Comparison of ENCODE assay signal across 8 mouse cellular contexts in the genomic region with DNA sequence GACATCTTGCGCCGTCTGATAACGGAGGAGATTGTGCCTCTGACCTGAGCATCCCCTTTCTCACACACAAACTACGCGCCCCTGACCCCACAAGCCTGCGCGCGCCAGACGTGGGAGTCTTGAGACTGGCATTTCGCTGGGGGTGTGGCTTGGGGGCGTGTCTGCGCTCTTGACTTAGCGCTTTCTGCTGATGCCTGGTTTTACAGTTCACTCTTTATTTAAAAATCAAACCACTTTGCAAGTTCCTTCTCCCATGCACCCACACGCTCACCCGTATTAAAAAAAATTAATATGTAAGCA. TPM values are rescaled to one million over a fixed set of nuclear protein-coding genes. Genes with fewer than 3 reads are reported as not detected.
DNase-seq lines count a peak whose midpoint lies in the region; ATAC-seq and TF ChIP-seq lines count a peak whose summit lies in the region.
"Not testable (repeated sequence)": the region's sequence is repeated elsewhere in the genome, so short reads cannot be mapped to it uniquely, and the experiment has no call there.

No protein-coding gene starts in this region.

- peak; percentile 67 for DNase-seq in ZHBTc4 (ENCODE audit: low read depth, low spot score)
- DNase-seq in embryo, embryonic 11.5 days (ENCODE audit: low read depth, low spot score): peak; percentile 22
- peak; percentile 92 for DNase-seq in heart, adult 11 months
- DNase-seq in hindbrain, postnatal 0 days (ENCODE audit: low spot score): peak; percentile 73
- DNase-seq in left cerebral cortex, adult 2 months (ENCODE audit: extremely low spot score in 1 of 2, low spot score in 2 of 2): not testable (repeated sequence)
- DNase-seq in lung, postnatal 0 days (ENCODE audit: low spot score): peak; percentile 44
- peak; percentile 39 for DNase-seq in yolk sac, embryonic 10.5 days (ENCODE audit: low spot score)

- WGBS in hindbrain, postnatal 0 days: 0% methylated on average over 13 of the region's 15 CpGs
- WGBS in lung, postnatal 0 days: 0% methylated on average over 12 of the region's 15 CpGs
- under 1% methylated on average over 15 of the region's 15 CpGs for WGBS in neural tube, embryonic 13.5 days

- H3K4me3 ChIP-seq in hindbrain, postnatal 0 days (ENCODE audit: low read length): peak overlapping the region; percentile 35
- peak overlapping the region; percentile 24; the same call in 1 of the 2 replicates for H3K4me3 ChIP-seq in left cerebral cortex, adult 2 months
- peak overlapping the region; percentile 15; the same call in 1 of the 2 replicates for H3K4me3 ChIP-seq in lung, postnatal 0 days (ENCODE audit: low read depth, low read length)
- peak overlapping the region; percentile 43 for H3K4me3 ChIP-seq in neural tube, embryonic 13.5 days

- not testable (repeated sequence) for H3K36me3 ChIP-seq in hindbrain, postnatal 0 days (ENCODE audit: insufficient read depth, low read length); lung, postnatal 0 days (ENCODE audit: insufficient read depth, low read length); neural tube, embryonic 13.5 days

- not testable (repeated sequence) for H3K9ac ChIP-seq in hindbrain, postnatal 0 days (replicated peaks; ENCODE audit: low read length); lung, postnatal 0 days (replicated peaks; ENCODE audit: low read depth)
- peak overlapping the region; percentile 49; the same call in 1 of the 2 replicates for H3K9ac ChIP-seq in neural tube, embryonic 13.5 days

- not testable (repeated sequence) for H3K27ac ChIP-seq in hindbrain, postnatal 0 days; left cerebral cortex, adult 2 months; lung, postnatal 0 days (ENCODE audit: low read length); neural tube, embryonic 13.5 days (replicated peaks)

- not testable (repeated sequence) for TF ChIP-seq EP300 in lung, postnatal 0 days (IDR thresholded peaks at IDR 0.05)

- H3K4me1 ChIP-seq in hindbrain, postnatal 0 days (ENCODE audit: insufficient read depth, low read length); lung, postnatal 0 days (ENCODE audit: insufficient read depth, low read depth, low read length); neural tube, embryonic 13.5 days (replicated peaks): not testable (repeated sequence)

- peak; percentile 73 for ATAC-seq in hindbrain, postnatal 0 days
- ATAC-seq in lung, postnatal 0 days: peak; percentile 58
- ATAC-seq in neural tube, embryonic 13.5 days (ENCODE audit: low read depth): peak; percentile 81; the same call in 1 of the 2 replicates

- not testable (repeated sequence) for H3K27me3 ChIP-seq in hindbrain, postnatal 0 days (ENCODE audit: insufficient read depth, low read length); lung, postnatal 0 days (replicated peaks; ENCODE audit: insufficient read depth, low read length); neural tube, embryonic 13.5 days

- TF ChIP-seq CTCF in hindbrain, postnatal 0 days (IDR thresholded peaks at IDR 0.05; ENCODE audit: low read depth); left cerebral cortex, adult 2 months (IDR thresholded peaks at IDR 0.05); lung, postnatal 0 days (IDR thresholded peaks at IDR 0.05): not testable (repeated sequence)

- intact Hi-C loops in left cerebral cortex, adult 2 months (cut with DNase I): not testable (repeated sequence)

- H3K9me3 ChIP-seq in hindbrain, postnatal 0 days (ENCODE audit: low read length); lung, postnatal 0 days (ENCODE audit: low read length); neural tube, embryonic 13.5 days: not testable (repeated sequence)

- peak overlapping the region; percentile 48 for H3K4me2 ChIP-seq in hindbrain, postnatal 0 days (ENCODE audit: low read depth, low read length)
- H3K4me2 ChIP-seq in lung, postnatal 0 days (replicated peaks; ENCODE audit: low read depth, low read length): peak overlapping the region; percentile 48
- H3K4me2 ChIP-seq in neural tube, embryonic 13.5 days: peak overlapping the region; percentile 54

RNA-seq across cellular contexts. Expression of gene Gpr137b, which starts 0.2 kb away (rescaled TPM):
- 20.9 and 32.0 TPM in 2 replicates for total RNA-seq in hindbrain, postnatal 0 days (2014; rRNA removed)
- 23.3 and 23.5 TPM in 2 replicates for polyA plus RNA-seq in hindbrain, postnatal 0 days (2015; fragmentation: Nextera tagmentation; extraction: Ambion mirVana)
- 10 to 100 TPM; 21.8 to 23.0 TPM for total RNA-seq in left cerebral cortex, adult 2 months (2021)
- polyA plus RNA-seq in lung, postnatal 0 days (2015; fragmentation: Nextera tagmentation; extraction: Ambion mirVana): 19.3 and 22.4 TPM in 2 replicates
- polyA plus RNA-seq in neural tube, embryonic 13.5 days (2015; fragmentation: Nextera tagmentation; extraction: Ambion mirVana): 25.0 and 26.1 TPM in 2 replicates

RNA-seq across cellular contexts. Expression of gene Nid1, which starts 43.3 kb away (rescaled TPM):
- total RNA-seq in hindbrain, postnatal 0 days (2014; rRNA removed): 120 and 136 TPM in 2 replicates
- 51.9 and 56.7 TPM in 2 replicates for polyA plus RNA-seq in hindbrain, postnatal 0 days (2015; fragmentation: Nextera tagmentation; extraction: Ambion mirVana)
- total RNA-seq in left cerebral cortex, adult 2 months (2021): 1 to 10 TPM; 4.7 to 6.3 TPM
- 87.5 and 92.1 TPM in 2 replicates for polyA plus RNA-seq in lung, postnatal 0 days (2015; fragmentation: Nextera tagmentation; extraction: Ambion mirVana)
- polyA plus RNA-seq in neural tube, embryonic 13.5 days (2015; fragmentation: Nextera tagmentation; extraction: Ambion mirVana): 53.1 and 54.8 TPM in 2 replicates
